Mouse (Mus musculus): Measurements from ENCODE around the gene Ptprm.

Gene Ptprm

DNA sequence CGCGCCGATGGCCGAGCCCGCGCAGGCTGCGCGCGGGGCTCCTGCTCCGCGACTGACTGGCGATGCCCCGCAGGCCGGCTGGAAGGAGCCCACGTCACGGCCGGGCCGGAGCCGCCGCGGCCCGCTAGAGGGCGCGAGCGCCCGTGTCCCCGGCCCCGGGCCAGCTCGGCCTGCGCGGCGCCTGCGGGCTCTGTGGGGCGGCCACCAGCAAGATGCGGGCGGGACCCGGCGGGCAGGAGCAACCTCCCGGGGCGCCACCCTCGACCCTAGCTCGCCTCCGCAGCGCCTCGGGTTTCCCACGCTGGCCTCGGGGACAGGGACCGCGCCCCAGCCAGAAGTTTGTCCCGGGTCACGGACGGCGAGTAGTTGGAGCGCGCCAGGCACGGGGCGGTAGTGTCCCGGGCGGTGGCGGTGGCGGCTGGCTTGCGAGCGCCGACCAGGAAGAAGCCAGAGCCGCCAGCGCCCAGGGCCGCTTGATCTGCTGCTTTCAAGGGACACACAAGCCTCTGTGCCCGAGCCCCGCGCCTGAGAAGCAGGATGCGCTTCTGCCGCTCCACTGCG is at the start of gene Ptprm:
Gene Ptprm, minus strand, starts transcription at position 7 of the 561 bp plus-strand sequence.
- DNase-seq (ENCODE audit: extremely low spot score, low read depth, low spot score): peak; percentile 31

DNA sequence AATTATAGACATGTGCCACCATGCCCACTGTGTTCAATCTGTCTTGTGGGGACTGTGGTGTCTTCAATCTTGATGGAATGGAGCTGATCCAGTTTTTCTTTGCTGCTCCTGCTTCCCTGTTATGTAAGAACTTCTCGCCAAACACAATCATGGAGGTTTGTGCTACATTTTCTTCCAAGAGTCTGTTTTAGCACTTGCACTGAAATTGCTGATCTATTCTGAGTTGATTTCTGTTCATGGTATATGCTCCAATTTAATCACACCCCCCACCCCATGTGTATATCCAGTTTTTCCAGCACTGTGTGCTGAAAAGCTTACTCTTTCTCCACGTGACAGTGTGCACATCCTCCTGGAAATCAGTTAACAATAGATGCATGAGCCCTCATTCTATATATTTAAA is 41.9 kb upstream of the Ptprm start:
- DNase-seq (ENCODE audit: extremely low spot score, low read depth, low spot score): no peak

DNA sequence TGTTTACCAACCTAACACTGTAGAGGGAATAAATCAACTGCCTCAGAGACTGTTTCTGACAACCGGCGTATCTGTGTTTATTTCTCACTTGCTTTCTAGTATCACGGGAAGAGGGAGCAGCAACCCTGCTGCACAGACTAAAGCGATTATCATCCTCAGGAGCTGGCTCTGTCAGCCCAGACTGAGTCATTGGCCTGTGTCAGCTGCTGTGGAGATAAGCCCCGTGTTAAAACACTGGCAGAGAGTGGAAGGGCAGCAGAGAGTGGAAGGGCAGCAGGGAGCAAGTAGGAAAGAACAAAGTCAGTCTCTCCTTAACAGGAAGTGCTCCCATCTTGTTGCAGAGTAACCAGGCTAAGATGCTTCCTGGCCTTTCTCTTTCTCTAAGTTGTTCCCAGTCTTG is 36.6 kb upstream of the Ptprm start:
- DNase-seq (ENCODE audit: extremely low spot score, low read depth, low spot score): no peak

DNA sequence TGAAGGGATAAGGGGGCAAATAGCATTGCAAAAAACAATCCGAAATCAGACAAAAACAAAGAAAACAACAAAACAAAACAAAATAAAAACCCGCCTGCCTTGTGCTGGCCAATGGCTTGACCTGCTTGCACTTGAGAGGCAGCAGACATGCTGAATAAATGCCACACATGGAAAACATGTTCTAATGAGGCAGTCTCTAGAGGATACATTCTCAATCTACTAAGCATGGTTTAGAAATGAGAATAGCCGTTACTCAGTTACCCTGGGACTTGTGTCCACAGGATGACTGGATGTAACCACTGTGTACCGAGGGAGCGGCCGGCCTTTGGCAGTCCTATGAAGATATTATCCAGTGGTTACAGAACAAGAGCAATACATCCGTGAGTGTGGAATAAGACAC is 33.9 kb upstream of the Ptprm start:
- no peak for DNase-seq (ENCODE audit: extremely low spot score, low read depth, low spot score)

DNA sequence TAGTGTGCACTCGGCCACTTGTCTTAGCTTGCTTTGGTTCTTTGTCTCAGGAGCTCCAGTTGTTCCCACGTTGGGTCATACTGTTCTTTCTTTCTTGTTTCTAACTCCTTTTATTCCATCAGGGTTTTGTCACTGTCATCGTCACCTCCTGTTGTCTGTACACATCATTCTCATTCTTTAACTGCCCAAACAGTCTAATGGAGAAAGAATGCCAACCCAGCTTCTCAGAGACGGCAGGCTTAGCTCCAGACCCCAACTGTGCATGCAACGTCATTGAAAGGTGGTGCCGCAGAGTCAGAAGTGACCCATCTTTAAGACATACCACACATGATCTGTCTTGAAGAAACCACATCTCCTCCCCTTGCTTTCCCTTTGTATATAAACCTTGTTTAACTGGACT is 31.0 kb upstream of the Ptprm start:
- DNase-seq (ENCODE audit: extremely low spot score, low read depth, low spot score): no peak

DNA sequence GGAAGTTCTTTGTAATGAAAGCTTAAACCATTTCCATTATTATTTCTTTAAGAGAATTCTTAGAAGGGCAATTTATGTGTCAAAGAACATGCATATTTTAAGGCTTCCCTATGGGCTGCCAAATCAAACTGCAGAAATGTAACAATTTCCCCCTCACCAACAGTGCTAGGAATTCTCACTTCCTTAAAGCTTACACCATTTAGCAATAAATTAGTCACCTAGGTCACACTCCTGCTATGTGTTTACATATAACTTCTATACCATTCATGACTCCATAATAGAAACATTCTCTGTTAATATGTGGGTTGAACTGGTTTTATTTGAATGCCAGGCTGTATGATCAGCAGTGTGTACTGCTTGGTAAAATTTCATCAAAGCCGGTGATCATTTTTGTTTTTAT is 29.4 kb upstream of the Ptprm start:
- DNase-seq (ENCODE audit: extremely low spot score, low read depth, low spot score): no peak

DNA sequence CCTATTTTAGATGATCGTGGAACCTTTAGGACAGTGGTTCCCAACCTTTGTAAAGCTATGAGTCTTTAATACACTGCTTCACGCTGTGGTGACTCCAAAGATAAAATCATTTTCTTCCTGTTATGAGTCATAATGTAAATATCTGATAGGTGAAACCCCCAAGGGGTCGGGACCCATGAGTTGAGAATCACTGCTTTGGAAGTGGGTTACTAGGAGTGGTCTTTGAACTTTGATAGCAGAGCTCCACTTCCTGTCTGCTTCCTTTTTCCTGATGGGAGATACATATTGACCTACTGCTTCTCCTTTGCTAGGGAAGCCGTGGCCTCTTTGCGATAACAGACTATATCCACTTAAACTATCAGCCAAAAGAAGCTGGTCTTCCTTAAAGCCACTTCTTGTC is 27.4 kb upstream of the Ptprm start:
- no peak for DNase-seq (ENCODE audit: extremely low spot score, low read depth, low spot score)

DNA sequence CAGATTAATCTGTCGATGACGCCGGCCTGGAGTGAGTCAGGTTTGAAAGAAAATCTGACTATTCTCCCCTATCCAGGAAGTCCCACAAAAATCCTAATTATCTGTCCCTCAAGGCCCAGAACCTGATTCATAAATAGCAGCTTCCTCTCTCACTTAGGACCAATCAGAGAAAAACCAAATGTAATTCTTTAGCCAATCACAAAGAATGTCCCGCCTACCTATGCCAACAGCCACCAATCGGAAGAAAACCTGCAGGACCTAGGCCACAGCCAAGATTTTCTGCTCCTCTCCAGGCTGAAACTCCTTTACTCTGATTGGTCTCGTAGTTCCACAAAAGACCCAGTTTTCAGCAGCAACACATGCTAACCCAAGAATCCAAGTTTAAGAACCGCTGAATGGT is 13.6 kb upstream of the Ptprm start:
- no peak for DNase-seq (ENCODE audit: extremely low spot score, low read depth, low spot score)

DNA sequence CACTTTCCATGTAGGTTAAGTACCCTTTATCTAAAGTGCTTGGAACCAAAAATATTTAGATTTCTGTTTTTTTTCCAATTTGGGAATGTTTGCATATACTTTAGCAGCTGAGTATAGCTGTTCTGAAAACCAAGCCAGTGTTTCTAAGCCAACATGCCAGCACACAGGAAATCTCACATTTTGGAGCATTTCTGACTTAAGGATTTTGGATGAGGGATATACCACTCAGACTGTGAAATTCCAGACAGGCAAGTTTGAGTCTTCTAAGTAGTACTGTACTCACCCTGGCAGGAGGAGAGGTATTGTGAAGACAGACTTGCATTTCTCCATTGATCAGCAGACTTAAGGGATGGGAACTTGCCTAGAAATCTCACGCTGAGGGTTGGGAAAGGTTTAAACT is 10.2 kb upstream of the Ptprm start:
- no peak for DNase-seq (ENCODE audit: extremely low spot score, low read depth, low spot score)

DNA sequence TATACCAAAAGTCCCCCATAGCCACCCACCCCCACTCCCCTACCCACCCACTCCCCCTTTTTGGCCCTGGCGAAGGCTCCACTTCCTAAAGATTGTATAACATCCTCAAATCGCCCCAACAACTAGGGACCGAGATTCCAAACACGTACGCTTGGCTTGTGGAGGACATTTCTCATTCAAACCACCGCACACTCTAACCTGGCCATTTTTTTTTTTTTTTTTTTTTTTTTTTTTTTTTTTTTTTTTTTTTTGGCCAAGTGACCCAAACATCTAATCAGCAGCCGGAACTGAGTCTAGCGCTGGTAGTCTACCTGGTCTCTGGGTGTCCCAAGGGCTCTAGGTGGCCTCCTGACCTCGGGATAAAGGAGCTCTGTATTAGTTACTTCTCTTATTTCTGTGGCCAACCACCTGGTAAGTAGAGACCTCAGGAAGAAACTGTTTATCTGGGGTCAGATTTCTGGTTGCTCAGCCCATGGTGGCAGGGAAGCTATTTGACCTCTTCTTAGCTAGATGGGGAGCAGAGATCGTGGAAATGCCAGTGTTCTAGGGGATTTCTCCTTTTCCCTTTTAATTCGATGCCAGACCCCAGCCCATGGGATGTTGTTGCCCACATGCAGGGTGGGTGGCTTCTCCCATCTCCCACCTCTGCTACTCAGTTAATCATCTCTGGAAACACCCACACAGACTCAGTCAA is 9.3 kb upstream of the Ptprm start:
- DNase-seq (ENCODE audit: extremely low spot score, low read depth, low spot score): no peak

DNA sequence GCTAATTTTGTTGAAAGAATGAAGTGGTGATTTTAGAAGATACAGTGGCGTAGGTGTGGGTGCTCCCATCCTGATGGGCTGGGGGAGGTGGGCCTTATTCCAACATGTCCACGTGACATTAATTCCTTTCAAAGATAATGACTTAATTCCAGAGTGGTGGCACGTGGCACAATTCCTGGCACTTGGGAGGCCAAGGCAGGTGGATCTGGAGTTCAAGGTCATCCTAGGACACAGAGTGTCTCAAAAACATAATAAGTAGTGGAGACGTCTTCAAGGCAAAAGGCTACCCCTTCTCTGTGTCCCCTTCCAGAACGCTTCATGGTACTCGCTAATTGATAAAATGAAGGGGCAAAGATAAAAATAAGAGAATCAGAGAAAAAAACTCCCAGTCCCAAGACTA is 7.9 kb upstream of the Ptprm start:
- no peak for DNase-seq (ENCODE audit: extremely low spot score, low read depth, low spot score)

DNA sequence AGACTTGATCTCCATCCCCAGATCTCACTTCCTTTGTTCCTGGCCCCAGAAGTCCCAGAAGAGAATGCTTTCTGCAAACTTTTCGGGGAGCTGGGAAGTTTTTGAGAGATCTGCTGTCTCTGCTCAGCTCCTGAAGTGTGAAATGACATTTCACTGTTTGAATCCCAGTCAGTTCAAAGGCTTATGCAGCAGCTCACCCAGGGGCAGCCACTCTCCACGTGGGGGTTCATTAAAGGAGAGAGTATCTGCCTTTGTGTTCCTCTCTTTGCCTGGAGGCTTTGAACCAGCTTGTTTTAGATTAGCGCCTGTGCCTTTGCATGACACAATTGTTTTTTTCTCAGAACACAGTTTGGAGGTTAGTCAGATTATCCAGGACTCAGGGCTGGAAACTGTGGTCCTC is 6.3 kb upstream of the Ptprm start:
- DNase-seq (ENCODE audit: extremely low spot score, low read depth, low spot score): no peak

DNA sequence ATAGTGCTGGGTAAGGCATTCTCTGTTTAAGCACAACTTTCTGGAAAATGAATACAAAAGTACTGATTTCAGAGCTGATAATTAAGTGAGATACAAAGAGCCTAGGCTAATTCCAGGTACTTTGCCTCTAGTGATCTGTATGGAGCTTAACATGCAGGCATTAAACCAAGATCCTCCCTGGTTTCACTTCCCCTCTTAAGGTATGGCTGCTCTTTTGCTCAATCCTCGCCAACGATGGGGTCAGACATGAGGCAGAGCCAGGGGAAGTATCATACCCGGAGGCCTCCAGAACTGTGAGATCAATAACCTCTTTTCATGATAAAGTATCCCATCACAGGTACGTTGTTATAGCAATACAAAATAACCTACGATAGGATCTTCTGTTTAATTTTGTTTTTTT is 5.3 kb upstream of the Ptprm start:
- no peak for DNase-seq (ENCODE audit: extremely low spot score, low read depth, low spot score)

DNA sequence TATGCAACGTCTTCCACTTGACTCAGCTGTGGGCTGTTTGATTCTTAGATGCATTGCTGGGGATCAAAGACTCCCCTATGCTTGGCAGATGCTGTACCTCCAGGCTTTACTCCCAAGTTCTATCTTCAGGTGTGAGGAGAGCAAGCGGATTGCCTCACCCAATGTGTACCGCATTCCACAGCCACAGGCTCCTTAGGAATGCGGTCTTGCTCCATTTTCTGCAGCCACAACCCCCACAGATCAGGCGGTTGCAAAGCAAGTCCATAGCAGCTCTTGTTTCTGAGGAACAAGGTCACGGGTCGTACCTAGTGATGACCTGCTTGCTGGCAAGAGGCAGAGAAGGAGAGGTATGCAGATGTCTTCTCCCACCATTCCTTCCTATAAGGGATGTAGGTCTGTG is 4.3 kb upstream of the Ptprm start:
- no peak for DNase-seq (ENCODE audit: extremely low spot score, low read depth, low spot score)

DNA sequence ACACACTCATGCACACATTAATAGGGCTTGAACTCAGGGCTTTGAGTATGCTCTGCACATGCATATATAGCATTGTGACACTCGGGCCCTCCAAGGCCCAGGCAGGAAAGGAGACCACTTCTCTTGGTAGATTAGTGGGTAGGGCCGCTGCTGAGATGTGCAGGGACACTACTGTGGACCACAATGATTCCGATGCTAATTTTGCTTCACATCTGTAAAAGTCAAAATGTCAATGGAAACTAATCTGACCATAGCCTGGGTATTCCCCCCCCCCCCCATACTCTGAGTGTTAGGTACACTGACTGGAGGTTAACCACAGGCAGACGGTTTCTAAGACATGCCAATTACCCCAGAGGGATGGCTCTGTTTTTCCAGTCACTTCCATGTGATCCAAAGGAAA is 2.9 kb upstream of the Ptprm start:
- no peak for DNase-seq (ENCODE audit: extremely low spot score, low read depth, low spot score)

DNA sequence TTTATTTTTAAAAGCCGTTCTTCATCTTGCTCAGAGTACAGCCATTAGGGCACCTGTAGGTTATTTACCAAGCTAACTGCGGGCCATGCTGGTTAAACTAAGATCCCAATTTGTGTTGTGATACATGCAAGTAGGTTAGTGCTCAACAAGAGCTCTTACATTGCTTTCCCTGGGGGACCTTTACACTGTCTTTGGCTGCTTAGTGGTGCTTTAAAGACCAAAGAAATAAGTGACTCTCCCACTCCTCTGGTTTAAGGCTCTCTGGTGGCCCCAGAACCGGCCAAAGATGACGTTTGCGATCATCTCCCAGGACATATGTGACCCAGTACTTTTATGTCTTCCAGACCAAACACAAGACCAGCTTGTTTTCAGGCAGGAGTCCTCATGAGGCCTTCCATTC is 994 bp upstream of the Ptprm start:
- DNase-seq (ENCODE audit: extremely low spot score, low read depth, low spot score): no peak

DNA sequence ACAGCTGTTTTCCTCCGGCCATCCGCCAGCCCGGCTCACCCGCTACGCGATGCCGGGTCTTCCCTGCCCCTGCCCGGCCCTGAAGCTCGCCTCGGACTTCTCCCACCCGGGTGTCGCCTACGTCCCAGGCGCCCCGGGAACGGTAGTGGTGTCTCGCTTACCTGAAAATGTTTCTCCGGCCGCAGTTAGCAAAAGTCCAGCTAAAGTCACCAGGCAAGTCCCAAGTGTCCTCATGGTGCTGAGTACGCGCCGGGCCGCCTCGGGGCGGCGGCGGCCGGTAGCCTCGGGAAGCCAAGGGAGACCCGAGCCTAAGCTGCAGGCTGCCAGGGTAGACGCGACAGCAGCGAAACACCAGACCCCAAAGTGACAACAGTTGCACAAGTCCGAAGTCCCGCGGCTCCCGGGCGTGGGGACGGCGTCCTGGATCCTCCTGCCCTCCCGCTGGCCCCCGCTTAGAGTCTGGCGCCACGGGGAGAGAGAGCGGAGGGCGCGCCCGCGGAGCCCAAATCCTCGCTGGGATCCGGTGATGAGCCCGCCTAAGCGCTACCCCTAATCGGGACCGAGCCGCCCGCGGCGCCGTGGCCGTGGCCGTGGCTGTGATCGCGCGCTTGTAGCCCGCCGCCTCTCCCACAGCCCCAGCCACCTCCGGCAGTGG is 334 bp downstream of the Ptprm start:
- no peak for DNase-seq (ENCODE audit: extremely low spot score, low read depth, low spot score)

DNA sequence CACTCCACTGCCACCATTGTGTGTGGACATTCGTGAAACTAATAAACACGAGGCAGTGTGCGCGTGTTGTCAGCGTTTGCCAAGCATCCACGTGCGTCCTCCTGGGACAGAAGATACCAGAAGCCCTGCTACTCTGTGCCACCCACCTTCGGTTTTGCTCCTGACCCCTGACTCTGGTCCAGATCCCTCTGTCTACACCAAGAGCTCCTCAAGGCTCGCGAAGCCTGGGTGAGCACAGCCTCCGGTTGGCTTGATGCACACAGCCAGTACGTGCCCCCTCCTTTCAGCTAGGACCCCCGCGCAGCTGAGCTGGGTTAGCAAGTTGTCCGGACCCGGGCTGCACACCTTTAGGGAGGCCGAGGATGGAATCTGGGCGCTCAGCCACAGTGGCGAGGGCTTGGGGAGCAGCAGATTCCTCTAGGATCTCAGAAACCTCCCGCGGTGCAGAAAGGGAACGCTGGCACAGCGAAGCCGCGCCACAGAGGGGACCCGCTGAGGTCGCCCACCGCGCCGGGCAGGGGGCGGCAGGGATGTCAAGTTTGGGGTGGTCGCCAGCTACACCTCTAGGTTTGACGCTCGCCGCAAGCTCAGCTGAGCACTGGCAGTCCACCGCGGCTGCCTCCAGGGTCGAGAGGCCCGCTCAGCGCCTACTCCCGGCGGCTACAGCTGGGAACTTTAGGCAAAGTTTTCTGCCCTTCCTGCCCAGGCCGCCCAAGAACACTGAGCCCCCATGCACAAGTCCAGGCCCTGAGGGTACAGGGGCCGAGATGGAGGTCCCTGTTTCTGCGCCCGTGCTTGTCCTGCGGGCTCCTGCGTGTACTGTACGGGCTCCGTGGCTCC is 1.1 kb downstream of the Ptprm start:
- no peak for DNase-seq (ENCODE audit: extremely low spot score, low read depth, low spot score)

DNA sequence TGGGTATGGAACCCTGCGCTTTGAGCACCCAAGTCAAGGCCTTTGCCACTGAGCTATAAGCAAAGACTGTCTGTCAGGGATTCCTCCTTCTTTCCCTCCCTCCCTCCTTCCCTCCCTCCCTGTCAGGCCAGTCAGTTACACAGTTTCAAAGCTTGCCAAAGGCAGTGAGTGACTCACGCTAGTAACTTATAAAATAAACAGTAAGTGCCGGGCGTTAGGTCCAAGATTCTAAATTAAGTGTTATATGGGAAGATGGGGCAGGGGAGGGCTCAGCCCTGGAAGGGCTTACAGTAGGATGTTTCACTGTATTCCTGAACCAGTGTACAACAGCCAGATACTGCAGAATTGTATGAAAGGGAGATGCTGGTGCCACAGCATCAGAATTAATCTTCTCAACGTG is 2.8 kb downstream of the Ptprm start:
- DNase-seq (ENCODE audit: extremely low spot score, low read depth, low spot score): no peak

DNA sequence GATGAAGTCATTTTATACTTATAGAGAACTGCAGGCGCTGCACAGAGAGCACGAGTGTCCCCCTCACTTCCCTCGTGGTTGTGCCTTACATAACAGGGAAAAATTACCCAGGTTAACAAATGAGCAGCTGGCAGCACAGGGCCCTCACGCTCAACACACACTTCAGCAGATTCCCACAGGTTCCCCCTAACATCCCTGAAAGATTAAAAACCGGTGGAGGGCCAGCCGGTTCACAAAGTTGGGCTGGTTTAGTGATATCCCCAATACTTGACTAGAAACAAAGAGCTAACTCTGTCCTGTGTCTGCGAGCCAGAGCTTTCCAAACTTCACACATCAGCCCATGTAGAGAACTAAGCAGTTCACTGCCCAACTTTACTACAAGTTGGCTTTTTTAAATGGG is 3.7 kb downstream of the Ptprm start:
- DNase-seq (ENCODE audit: extremely low spot score, low read depth, low spot score): no peak

DNA sequence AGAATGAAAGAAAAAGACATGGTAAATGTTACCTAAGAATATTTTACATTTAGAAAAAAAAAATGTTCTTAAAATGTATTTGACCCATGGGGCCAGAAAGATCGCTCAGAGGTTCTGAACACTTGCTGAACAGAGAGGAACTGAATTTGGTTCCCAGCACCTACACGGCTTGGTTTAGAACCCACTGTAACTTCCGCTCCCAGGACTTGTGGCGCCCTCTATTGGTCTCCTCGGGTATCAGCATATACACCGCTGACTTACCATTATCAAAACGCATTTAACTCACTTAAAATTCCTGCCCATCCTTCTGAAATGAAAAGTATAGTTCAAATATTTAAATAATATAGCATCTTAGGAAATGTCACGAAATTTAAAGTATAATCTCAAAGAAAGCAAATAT is 4.7 kb downstream of the Ptprm start:
- no peak for DNase-seq (ENCODE audit: extremely low spot score, low read depth, low spot score)

DNA sequence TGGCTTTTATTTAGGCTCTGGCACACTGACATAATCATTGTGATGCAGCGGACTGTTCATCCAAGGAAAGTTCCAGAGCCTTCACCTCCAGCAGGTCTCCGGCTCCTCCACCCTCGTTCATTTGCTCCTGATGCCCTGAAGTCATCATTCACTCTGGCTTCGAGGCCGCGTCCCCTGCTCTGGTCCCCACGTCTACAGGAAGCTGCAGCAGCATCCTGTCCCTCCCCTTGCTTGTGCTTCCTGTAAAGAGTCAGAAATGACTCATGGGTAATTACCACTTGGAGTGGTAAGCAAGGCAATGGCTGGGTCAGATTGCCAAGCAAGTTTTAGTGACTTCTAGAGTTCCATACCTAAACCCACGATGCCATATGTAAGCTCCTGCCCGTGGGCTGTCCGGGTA is 7.3 kb downstream of the Ptprm start:
- no peak for DNase-seq (ENCODE audit: extremely low spot score, low read depth, low spot score)

Data from hindlimb bud, embryonic 11.5 days (tissue).